Mouse (Mus musculus): ENCODE measurements around the gene Osbpl3.

Osbpl3 gene

DNA sequence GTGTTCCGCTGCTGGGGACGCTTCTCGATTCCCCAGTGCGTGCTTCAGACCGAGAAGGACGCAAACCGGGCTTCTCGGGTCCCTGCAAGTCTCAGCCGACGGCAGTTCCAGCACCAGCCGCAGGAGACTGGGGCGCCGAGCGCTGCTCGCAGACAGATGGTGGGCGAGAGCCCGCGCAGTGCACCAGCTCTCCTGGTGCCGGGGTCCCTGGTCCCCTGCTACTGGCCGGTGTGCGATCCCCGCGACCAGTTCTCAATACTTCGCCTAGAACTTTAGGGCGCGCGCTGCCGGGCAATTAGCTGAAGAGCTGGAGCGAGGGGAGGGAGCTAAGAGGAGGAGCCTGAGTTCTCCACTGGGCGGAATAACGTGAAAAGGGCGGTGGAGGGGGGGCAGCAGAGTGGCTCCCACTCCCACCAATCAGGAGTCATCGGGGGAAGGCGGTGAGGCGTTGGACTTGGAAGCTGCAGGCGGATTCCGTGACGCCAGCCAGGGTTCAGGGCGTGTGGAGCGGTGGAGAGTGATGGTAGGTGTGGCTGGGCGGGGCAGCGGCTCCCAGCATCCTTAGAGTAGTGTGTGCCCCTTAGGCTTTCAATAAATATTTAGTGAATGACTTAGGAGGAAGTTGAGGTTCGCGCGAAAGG is at the start of gene Osbpl3:
Osbpl3 (minus strand) TSS at position 373 of the 641 bp plus-strand sequence.
- DNase-seq (ENCODE audit: low spot score in 2 of 2), result peak; percentile 41 to 71

DNA sequence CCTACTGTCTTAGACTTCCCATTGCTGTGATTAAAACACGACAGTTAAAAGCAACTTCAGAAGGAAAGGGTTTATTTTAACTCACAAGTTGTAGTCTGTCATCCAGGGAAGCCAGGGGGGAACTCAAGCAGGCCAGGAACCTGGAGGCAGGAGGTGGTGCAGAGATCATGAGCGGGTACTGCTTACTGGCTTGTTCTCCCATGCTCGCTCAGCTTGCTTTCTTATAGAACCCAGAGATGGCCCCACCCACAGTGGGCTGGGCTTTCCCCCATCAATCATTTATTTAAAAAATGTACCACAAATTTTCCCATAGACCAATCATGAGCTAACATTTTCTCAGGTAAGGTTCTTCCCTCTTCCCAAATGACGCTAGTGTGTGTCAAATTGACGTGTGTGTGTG is 49.5 kb upstream of the Osbpl3 start:
- no peak for DNase-seq (ENCODE audit: low spot score in 2 of 2)

DNA sequence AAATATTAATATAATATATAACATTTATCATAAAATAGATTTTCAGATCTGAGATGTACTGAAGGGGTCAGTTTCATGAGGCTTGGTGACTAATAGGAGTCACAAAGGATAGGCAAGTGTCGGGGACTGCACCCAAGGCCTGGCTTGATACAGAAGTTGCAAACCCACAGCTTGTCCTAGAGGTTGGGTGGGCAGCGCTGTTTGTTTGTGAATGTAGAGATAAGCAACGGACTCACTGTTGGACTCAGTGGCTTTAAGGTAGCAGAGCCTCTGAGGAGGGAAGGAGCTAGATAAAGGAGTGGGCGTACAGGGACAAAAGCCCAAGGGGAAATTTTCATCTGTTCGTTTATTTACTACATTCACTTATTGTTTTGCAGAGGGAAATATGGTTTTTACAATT is 48.7 kb upstream of the Osbpl3 start:
- DNase-seq (ENCODE audit: low spot score in 2 of 2), result no peak

DNA sequence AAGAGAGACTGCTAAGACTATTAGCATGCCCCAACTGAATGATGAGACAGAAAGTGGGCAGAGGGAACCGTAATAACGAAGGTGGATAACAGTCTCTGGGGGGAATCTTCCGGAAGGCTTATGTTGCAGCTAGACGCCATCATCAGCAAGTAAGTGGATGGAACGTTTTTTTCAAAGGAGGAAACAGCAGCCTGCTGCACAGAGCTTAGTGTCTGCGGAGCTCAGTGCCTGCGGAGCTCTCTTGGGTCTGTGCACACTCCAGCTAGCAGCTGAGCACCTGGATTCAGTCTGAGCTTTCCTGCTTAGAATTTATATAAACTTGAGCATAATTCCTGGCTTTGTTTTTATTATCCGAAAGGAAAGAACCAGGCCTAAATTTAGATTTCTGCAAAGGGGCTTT is 47.8 kb upstream of the Osbpl3 start:
- no peak for DNase-seq (ENCODE audit: low spot score in 2 of 2)

DNA sequence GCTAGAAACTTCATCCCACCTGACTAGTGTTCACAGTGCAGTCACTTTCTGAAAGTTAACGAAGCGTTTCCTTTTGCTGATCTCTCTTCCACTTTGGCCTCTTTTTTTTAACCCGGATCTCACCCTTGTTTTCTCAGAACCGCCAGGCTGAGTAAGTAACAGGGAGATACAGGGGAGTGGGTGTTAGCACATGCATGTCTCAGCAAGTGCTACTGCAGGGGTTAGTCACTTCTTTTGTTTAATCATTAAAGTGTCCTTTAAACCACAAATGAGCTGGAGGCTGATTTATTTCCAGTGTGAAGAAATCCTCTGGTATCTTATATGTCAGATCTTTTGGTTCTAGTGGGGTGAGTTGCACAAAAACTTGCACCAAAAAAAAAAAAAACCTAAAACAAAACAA is 47.0 kb upstream of the Osbpl3 start:
- no peak for DNase-seq (ENCODE audit: low spot score in 2 of 2)

GRCm38 (mm10) chr6:50498346-50498745 is 42.3 kb upstream of the Osbpl3 start:
- no peak for DNase-seq (ENCODE audit: low spot score in 2 of 2)

DNA sequence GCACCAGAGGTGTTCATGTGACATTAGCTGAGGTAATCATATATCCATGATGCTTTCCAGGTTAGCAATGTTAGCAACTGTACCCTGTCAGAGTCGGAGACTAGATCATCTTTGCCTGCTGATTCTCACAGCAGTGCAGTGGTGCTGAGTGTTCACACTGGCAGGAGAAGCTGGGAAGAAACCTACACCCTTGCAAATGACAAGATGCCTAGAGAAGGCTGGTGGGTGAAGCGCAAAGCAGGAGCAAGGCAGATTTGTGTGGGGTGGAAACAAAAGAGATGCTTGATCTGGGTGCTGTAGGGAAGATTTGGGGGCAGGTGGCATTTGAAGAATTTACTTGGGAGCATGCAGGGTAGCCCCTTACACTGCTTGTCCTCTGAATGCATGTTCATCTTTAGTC is 34.5 kb upstream of the Osbpl3 start:
- no peak for DNase-seq (ENCODE audit: low spot score in 2 of 2)

- DNase-seq (ENCODE audit: low spot score in 2 of 2), result no peak
These were observed 33.4 kb upstream of the Osbpl3 start for GRCm38 (mm10) chr6:50489380-50489779.

DNA sequence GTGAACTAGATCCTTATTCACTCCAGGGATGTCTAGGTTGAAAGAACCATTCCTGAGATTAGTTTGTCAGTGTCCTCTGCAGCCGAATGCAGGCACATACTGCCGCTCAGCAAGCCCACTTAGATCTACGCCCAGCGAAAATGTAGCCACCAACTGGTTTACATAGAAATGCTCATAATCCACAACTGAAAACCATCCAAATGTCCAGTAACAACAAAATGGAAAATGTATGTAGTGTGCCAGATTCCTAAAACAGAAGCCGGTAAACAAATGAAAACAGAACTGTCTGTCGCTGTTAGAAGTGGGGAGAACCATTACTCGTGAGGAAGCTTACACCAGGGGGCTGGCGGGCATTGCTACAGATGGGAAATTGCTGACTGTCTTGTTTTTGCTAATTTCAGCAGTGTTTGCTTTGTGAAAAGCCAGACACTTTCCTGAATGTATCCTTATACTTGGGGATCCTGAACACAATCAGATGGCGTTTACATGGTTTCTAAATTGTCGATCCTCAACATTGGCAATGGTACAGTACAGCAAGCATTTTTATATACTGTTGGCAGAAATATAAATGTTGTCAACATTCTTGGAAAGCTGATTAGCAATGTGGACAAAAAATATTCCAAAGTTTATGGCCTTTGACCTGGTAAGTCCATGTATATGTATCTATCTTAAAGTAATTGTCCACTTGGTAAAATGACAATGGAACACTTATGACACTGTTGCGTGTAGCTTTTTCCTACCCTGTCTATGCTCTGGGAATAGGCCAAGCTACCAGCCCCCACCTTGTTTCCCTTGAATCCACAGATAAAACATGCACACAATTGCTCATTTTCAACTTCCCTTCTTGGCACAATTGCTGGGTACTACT is 30.3 kb upstream of the Osbpl3 start:
- DNase-seq (ENCODE audit: low spot score in 2 of 2), result no peak

DNA sequence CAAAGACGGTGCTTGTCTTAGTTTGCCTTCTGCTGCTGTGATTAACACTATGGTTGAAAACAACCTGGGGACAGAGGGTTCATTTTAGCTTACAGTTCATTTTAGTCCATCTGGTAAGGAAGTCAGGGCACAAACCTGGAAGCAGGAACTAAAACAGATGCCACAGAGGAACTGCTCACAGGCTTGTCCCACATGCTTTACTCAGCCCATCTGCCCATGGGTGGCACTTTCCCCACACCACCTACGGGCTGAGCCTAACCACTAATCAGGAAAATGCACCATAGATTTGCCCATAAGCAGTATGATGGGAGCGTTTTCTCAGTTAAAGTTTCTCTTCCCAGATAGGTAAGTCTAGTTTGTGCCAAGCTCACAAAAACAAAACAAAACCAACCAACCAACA is 27.4 kb upstream of the Osbpl3 start:
- no peak for DNase-seq (ENCODE audit: low spot score in 2 of 2)

DNA sequence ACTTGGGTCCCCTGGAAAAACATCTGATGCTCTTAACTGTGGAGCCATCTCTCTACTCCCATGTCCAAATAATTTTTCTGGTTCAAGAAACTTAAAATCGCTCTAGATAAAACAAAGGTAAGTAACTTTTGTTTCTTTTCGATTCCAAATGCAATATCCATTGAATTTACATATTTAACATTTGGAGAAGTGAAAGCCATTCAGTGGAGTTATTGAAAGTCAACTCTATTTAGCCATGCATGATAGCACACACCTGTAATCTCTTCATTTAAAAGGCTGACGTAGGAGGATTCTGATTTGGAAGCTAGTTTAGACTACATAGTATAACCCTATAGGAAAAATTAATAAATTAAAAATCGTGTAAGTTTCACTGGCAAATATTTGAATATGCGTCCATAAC is 25.5 kb upstream of the Osbpl3 start:
- DNase-seq (ENCODE audit: low spot score in 2 of 2), result no peak

- no peak for DNase-seq (ENCODE audit: low spot score in 2 of 2)
These were observed 10.4 kb upstream of the Osbpl3 start for GRCm38 (mm10) chr6:50466451-50466850.

GRCm38 (mm10) chr6:50464690-50465485 is 8.9 kb upstream of the Osbpl3 start:
- no peak for DNase-seq (ENCODE audit: low spot score in 2 of 2)

DNA sequence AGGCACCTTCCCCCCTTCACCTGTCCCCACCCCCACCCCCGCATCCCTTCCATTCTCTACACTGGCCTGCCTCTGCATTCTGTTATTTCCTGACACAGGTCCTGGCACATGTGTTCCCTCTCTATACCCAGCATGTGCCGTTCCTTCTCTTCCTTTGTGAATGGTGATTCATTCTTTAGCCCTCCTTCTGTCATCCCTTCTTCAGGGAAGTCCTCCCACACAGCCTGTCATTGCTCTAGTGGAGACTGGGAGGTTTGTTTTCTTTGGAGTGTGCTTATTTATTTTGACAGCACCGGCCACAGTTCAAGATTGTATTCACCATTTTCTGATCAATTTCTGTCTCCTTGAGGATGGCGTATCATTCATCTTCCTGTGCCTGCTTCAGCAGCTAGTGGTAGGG is 6.0 kb upstream of the Osbpl3 start:
- no peak for DNase-seq (ENCODE audit: low spot score in 2 of 2)

GRCm38 (mm10) chr6:50461585-50461984 is 5.6 kb upstream of the Osbpl3 start:
- DNase-seq (ENCODE audit: low spot score in 2 of 2), result no peak

GRCm38 (mm10) chr6:50460646-50461045 is 4.6 kb upstream of the Osbpl3 start:
- DNase-seq (ENCODE audit: low spot score in 2 of 2), result no peak

DNA sequence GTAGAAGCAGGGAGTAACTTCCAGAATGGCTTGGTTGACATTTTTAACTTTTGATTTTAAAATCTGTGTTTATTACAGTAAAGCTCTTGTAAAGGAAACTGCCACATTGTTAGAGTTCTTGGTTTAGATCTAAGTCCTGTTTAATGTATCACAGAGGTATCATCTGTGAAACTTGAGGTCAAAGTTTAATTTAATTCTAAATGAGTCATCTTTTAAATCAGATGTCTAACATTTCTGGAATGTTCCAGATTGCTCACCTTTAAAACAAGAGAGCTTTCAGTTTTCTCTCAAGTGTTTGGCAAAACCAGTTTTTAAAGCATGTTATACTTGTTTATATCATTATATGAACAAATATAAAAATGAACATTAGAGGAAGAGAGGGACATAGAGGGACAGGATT is 4.2 kb upstream of the Osbpl3 start:
- no peak for DNase-seq (ENCODE audit: low spot score in 2 of 2)

GRCm38 (mm10) chr6:50459271-50459670 is 3.3 kb upstream of the Osbpl3 start:
- no peak for DNase-seq (ENCODE audit: low spot score in 2 of 2)

DNA sequence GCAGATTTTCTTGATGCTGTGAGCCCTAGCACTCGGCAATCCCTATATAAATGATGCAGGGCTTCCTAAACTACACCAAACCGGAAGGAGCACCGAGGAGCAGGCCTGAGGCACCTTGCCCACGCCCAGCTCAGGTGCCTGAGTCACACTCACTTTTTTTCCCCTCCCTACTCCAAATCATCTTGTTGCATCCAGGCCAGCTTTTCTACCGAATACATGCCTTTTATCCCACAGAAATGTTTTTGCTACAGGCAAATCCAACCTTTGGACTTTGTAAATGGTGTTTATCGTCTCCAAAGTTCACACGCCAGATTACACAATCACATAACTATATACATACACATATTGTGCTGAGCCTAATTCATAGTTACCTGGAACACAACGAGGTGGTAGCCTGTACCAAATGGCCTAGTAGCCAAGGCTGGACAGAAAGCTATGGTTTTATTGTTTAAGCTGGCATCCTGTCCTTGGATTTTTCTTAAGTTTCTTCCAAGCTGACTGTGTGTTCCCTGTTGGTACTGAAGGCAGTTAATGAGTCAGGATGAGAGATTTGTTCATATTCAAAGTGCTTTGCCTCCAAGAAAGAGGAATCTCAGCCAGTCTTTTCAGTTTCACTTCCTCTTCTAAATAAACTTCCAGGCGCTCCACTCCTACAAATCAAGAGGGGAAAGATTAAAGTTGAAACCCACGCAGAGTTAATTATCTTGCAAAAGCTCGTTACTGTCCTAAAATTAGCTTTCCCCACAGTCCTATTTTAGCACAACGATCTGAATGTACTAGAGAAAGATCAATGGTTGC is 1.7 kb upstream of the Osbpl3 start:
- DNase-seq (ENCODE audit: low spot score in 2 of 2), result no peak

DNA sequence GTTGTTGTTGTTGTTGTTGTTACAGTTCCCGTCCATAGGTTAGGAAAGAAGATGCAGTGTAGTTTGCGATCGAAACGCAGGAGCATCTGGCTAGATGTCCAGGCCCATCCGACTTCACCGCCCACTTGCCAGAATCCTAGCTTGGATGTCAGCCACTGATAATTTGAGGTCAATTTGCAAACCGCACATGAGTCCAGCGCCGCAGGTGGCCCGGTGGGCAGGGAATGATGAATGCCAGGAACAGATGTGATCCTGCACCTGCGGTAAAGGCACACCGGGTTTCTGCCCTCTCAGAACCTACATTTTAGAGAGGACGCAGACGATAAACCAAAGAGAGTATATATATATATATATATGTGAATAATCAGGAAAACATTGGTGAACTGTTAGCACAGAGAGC is 705 bp upstream of the Osbpl3 start:
- DNase-seq (ENCODE audit: low spot score in 2 of 2), result no peak

GRCm38 (mm10) chr6:50455102-50455828 is 736 bp downstream of the Osbpl3 start:
- peak; percentile 19 to 41 for DNase-seq (ENCODE audit: low spot score in 2 of 2)
